Mouse (Mus musculus) bone marrow macrophage, adult 2 months (primary cell): ENCODE results near the gene Pwp2. TPM values are rescaled to one million over a fixed set of nuclear protein-coding genes. Genes with fewer than 3 reads are reported as not detected.

Experiments used
- H3K27ac ChIP-seq: 2 replicates; pipeline ENCODE4 v1.5.1; 2012; ENCODE audit warnings: low read depth, low read length; ENCODE audit not compliant: insufficient read depth
- H3K4me1 ChIP-seq: 2 replicates; pipeline ENCODE4 v1.6.1; 2012; ENCODE audit warnings: low read length; ENCODE audit not compliant: control insufficient read depth, insufficient read depth
- H3K4me3 ChIP-seq: 2 replicates; pipeline ENCODE4 v1.5.1; 2012; ENCODE audit warnings: mild to moderate bottlenecking, low read length, moderate library complexity; ENCODE audit not compliant: insufficient read depth
- CTCF ChIP-seq: IDR thresholded peaks from 2 replicates; pipeline ENCODE4 v1.5.1; 2012; ENCODE audit warnings: low read depth, mild to moderate bottlenecking, low read length, moderate library complexity
- POLR2A ChIP-seq: IDR thresholded peaks from 2 replicates; pipeline ENCODE4 v1.6.1; 2012; ENCODE audit warnings: mild to moderate bottlenecking, low read depth, low read length, borderline replicate concordance
- polyA plus RNA-seq: library from polyadenylated mRNA; stranded (reverse); fragments of >200 nt; gene quantifications from 2 replicates; pipeline ENCODE4 v1.2.4, GENCODE M21; 2012; ENCODE audit not compliant: missing spikeins, insufficient read depth, insufficient read length

Gene Pwp2
- polyA plus RNA-seq, 1 experiment: 3.7 TPM

GRCm38 (mm10) chr10:78174474-78174873 lies 10.5 kb downstream of the Pwp2 start:
- H3K4me1 ChIP-seq: peaks cover 6% of the 10 kb centered on the region
- no peak overlapping the region for H3K4me3 ChIP-seq
- H3K27ac ChIP-seq: no peak overlapping the region
- TF ChIP-seq POLR2A (no peak), CTCF (no peak)

- no peak overlapping the region for H3K4me3 ChIP-seq
- H3K4me1 ChIP-seq: peaks cover 14% of the 10 kb centered on the region
- TF ChIP-seq CTCF (no peak), POLR2A (no peak)
- no peak overlapping the region for H3K27ac ChIP-seq
Observed at GRCm38 (mm10) chr10:78171581-78171980, 13.4 kb downstream of the Pwp2 start.

- no peak for TF ChIP-seq CTCF
- TF ChIP-seq POLR2A: no peak
- Histone ChIP-seq H3K4me3 (no peak overlapping the region), H3K27ac (no peak overlapping the region), H3K4me1 (peaks cover 14% of the 10 kb centered on the region)
Observed at GRCm38 (mm10) chr10:78171057-78171456, 13.9 kb downstream of the Pwp2 start.

- no peak overlapping the region for H3K27ac ChIP-seq
Observed at GRCm38 (mm10) chr10:78170445-78170844, 14.5 kb downstream of the Pwp2 start.

GRCm38 (mm10) chr10:78169281-78170042 lies 15.5 kb downstream of the Pwp2 start, which contains the start of gene D10Jhu81e:
Gene D10Jhu81e (minus strand): TSS chr10:78169782.
- TF ChIP-seq POLR2A (no peak), CTCF (no peak)
- Histone ChIP-seq H3K4me1 (peaks cover 14% of the 10 kb centered on the region), H3K4me3 (peak within 1 kb of the TSS; percentile 74), H3K27ac (no peak within 1 kb of the TSS)

More at GRCm38 (mm10) chr10:78170445-78170844, 14.5 kb downstream of the Pwp2 start:
- Histone ChIP-seq H3K4me3 (0 out of 2 replicates have a peak overlapping the region, but pooled peaks have one; percentile 64), H3K4me1 (peaks cover 14% of the 10 kb centered on the region)
- TF ChIP-seq CTCF: no peak
- TF ChIP-seq POLR2A: no peak

- Histone ChIP-seq H3K4me1 (peaks cover 14% of the 10 kb centered on the region), H3K27ac (no peak overlapping the region), H3K4me3 (peak overlapping the region; percentile 74)
- TF ChIP-seq CTCF: no peak
Observed at GRCm38 (mm10) chr10:78168792-78169191, 16.2 kb downstream of the Pwp2 start.

GRCm38 (mm10) chr10:78167775-78168174 lies 17.2 kb downstream of the Pwp2 start:
- no peak overlapping the region for H3K27ac ChIP-seq
- H3K4me3 ChIP-seq: no peak overlapping the region
- no peak for TF ChIP-seq CTCF
- no peak for TF ChIP-seq POLR2A
- peaks cover 14% of the 10 kb centered on the region for H3K4me1 ChIP-seq

- Histone ChIP-seq H3K4me1 (peaks cover 14% of the 10 kb centered on the region), H3K27ac (no peak overlapping the region), H3K4me3 (no peak overlapping the region)
- TF ChIP-seq CTCF: no peak
- TF ChIP-seq POLR2A: no peak
Observed at GRCm38 (mm10) chr10:78167333-78167732, 17.6 kb downstream of the Pwp2 start.

- H3K4me1 ChIP-seq: peaks cover 19% of the 10 kb centered on the region
- H3K4me3 ChIP-seq: no peak overlapping the region
- TF ChIP-seq POLR2A: no peak
- TF ChIP-seq CTCF: no peak
- H3K27ac ChIP-seq: no peak overlapping the region
Observed at GRCm38 (mm10) chr10:78165256-78166005, 19.5 kb downstream of the Pwp2 start.

- Histone ChIP-seq H3K4me3 (no peak overlapping the region), H3K4me1 (peaks cover 19% of the 10 kb centered on the region)
- TF ChIP-seq CTCF (no peak), POLR2A (no peak)
Observed at GRCm38 (mm10) chr10:78164786-78165185, 20.2 kb downstream of the Pwp2 start.

More at GRCm38 (mm10) chr10:78164786-78165185, 20.2 kb downstream of the Pwp2 start:
- H3K27ac ChIP-seq: no peak overlapping the region
